8 mouse cellular contexts compared by ENCODE assay signal in the genomic region with DNA sequence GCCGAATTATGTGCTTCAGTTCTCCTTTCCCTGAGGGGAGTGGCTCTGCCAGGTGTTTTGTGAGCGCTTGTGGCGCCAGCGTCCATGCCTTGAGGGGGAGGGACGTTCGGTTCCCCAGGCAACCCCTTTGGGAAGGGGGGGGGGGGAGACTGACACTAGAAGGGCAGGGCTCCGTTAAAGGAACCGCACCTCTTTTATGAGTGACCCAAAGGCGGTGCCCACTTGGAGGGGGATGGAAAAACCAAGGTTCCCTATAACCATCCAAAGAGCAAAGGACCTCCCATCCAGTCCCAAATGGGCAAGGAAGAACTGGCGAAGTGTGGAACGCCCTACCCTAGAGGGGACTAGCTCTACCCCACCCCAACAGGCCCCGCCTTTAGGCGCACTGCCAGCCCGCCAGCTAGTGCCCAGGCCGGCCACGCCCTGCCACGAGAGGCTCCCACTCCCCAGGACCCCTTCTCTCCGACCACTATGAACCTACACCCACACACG. TPM values are rescaled to one million over a fixed set of nuclear protein-coding genes. Genes with fewer than 3 reads are reported as not detected.
DNase-seq lines count a peak whose midpoint lies in the region; ATAC-seq lines count a peak whose summit lies in the region.

No protein-coding gene starts in this region.

- peak; percentile 55 for ATAC-seq in embryonic facial prominence, embryonic 12.5 days (ENCODE audit: insufficient number of reproducible peaks, insufficient read depth, low FRiP score, low TSS enrichment)
- ATAC-seq in heart, embryonic 12.5 days (ENCODE audit: insufficient number of reproducible peaks, low FRiP score): peak; percentile 81
- ATAC-seq in kidney, embryonic 14.5 days (ENCODE audit: low FRiP score, low TSS enrichment): peak; percentile 68

- no peaks in the 10 kb centered on the region for H3K27me3 ChIP-seq in embryonic facial prominence, embryonic 12.5 days
- no peaks in the 10 kb centered on the region for H3K27me3 ChIP-seq in heart, embryonic 12.5 days (replicated peaks)
- H3K27me3 ChIP-seq in kidney, embryonic 14.5 days (ENCODE audit: control insufficient read depth, insufficient read depth, low read length): no peaks in the 10 kb centered on the region

- no peaks in the 10 kb centered on the region for H3K9me3 ChIP-seq in embryonic facial prominence, embryonic 12.5 days
- no peaks in the 10 kb centered on the region for H3K9me3 ChIP-seq in heart, embryonic 12.5 days (replicated peaks)
- no peaks in the 10 kb centered on the region for H3K9me3 ChIP-seq in kidney, embryonic 14.5 days (ENCODE audit: control insufficient read depth, low read length)

- H3K4me3 ChIP-seq in embryonic facial prominence, embryonic 12.5 days: peak overlapping the region; percentile 46
- peak overlapping the region; percentile 72 for H3K4me3 ChIP-seq in heart, embryonic 12.5 days
- H3K4me3 ChIP-seq in kidney, embryonic 14.5 days (ENCODE audit: low read length): peak overlapping the region; percentile 56

- H3K27ac ChIP-seq in embryonic facial prominence, embryonic 12.5 days: 0 out of 2 replicates have a peak overlapping the region, but pooled peaks have one; percentile 50
- peak overlapping the region; percentile 75 for H3K27ac ChIP-seq in heart, embryonic 12.5 days (ENCODE audit: poor library complexity, severe bottlenecking)
- H3K27ac ChIP-seq in kidney, embryonic 14.5 days (ENCODE audit: low read depth, low read length): peak overlapping the region; percentile 73

- peak; percentile 66 for DNase-seq in CD4-positive helper T cell, adult 2 months (ENCODE audit: low read depth, low spot score)
- peak; percentile 79 for DNase-seq in ZHBTc4 (ENCODE audit: low read depth, low spot score)
- DNase-seq in lung, postnatal 10 days: peak; percentile 81
- DNase-seq in ovary, postnatal 14 days (ENCODE audit: low spot score): peak; percentile 55
- DNase-seq in urinary bladder, postnatal 14 days (ENCODE audit: low spot score): peak; percentile 80

- no peaks in the 10 kb centered on the region for H3K36me3 ChIP-seq in embryonic facial prominence, embryonic 12.5 days
- peaks cover 24% of the 10 kb centered on the region for H3K36me3 ChIP-seq in heart, embryonic 12.5 days
- H3K36me3 ChIP-seq in kidney, embryonic 14.5 days (ENCODE audit: control insufficient read depth, insufficient read depth, low read length): peaks cover 9% of the 10 kb centered on the region; the same call in 1 of the 2 replicates

- peak overlapping the region; percentile 53; the same call in 1 of the 2 replicates for H3K9ac ChIP-seq in embryonic facial prominence, embryonic 12.5 days
- peak overlapping the region; percentile 82 for H3K9ac ChIP-seq in heart, embryonic 12.5 days
- peak overlapping the region; percentile 56 for H3K9ac ChIP-seq in kidney, embryonic 14.5 days (ENCODE audit: low read depth, low read length)

- H3K4me2 ChIP-seq in embryonic facial prominence, embryonic 12.5 days (replicated peaks): peak overlapping the region; percentile 48
- H3K4me2 ChIP-seq in heart, embryonic 12.5 days: peak overlapping the region; percentile 64
- peak overlapping the region; percentile 42 for H3K4me2 ChIP-seq in kidney, embryonic 14.5 days (replicated peaks; ENCODE audit: low read depth, low read length)

- 30% methylated on average over 19 of the region's 19 CpGs for WGBS in embryonic facial prominence, embryonic 12.5 days
- WGBS in heart, embryonic 12.5 days: 12% methylated on average over 15 of the region's 19 CpGs
- 33% methylated on average over 19 of the region's 19 CpGs for WGBS in kidney, embryonic 14.5 days

- H3K4me1 ChIP-seq in embryonic facial prominence, embryonic 12.5 days: no peaks in the 10 kb centered on the region
- peaks cover 11% of the 10 kb centered on the region for H3K4me1 ChIP-seq in heart, embryonic 12.5 days (replicated peaks)
- H3K4me1 ChIP-seq in kidney, embryonic 14.5 days (ENCODE audit: control insufficient read depth, insufficient read depth, low read length): 0 out of 2 replicates have a peak, but pooled peaks cover 3% of the 10 kb centered on the region

RNA-seq across cellular contexts. Expression of a gene that starts 0.8 kb away (rescaled TPM):
- polyA plus RNA-seq in embryonic facial prominence, embryonic 12.5 days (2016; fragmentation: Nextera tagmentation; extraction: Ambion mirVana): 58.4 and 63.2 TPM in 2 replicates
- 147 and 155 TPM in 2 replicates for polyA plus RNA-seq in heart, embryonic 12.5 days (2016; fragmentation: Nextera tagmentation; extraction: Ambion mirVana)
- 188 and 190 TPM in 2 replicates for polyA plus RNA-seq in kidney, embryonic 14.5 days (2014; fragmentation: Nextera tagmentation; extraction: Ambion mirVana)

RNA-seq across cellular contexts. Expression of a gene that starts 10.6 kb away (rescaled TPM):
- polyA plus RNA-seq in embryonic facial prominence, embryonic 12.5 days (2016; fragmentation: Nextera tagmentation; extraction: Ambion mirVana): 0.11 and 0.15 TPM in 2 replicates
- 0.18 TPM in 2 replicates for polyA plus RNA-seq in heart, embryonic 12.5 days (2016; fragmentation: Nextera tagmentation; extraction: Ambion mirVana)
- polyA plus RNA-seq in kidney, embryonic 14.5 days (2014; fragmentation: Nextera tagmentation; extraction: Ambion mirVana): 0.28 and 0.29 TPM in 2 replicates

RNA-seq across cellular contexts. Expression of a gene that starts 13.4 kb away (rescaled TPM):
- 6.6 and 7.1 TPM in 2 replicates for polyA plus RNA-seq in embryonic facial prominence, embryonic 12.5 days (2016; fragmentation: Nextera tagmentation; extraction: Ambion mirVana)
- polyA plus RNA-seq in heart, embryonic 12.5 days (2016; fragmentation: Nextera tagmentation; extraction: Ambion mirVana): 6.6 and 6.8 TPM in 2 replicates
- 6.9 and 9.7 TPM in 2 replicates for polyA plus RNA-seq in kidney, embryonic 14.5 days (2014; fragmentation: Nextera tagmentation; extraction: Ambion mirVana)

RNA-seq across cellular contexts. Expression of a gene that starts 26.5 kb away (rescaled TPM):
- 38.7 and 39.6 TPM in 2 replicates for polyA plus RNA-seq in embryonic facial prominence, embryonic 12.5 days (2016; fragmentation: Nextera tagmentation; extraction: Ambion mirVana)
- polyA plus RNA-seq in heart, embryonic 12.5 days (2016; fragmentation: Nextera tagmentation; extraction: Ambion mirVana): 35.5 and 36.4 TPM in 2 replicates
- 21.3 and 47.4 TPM in 2 replicates for polyA plus RNA-seq in kidney, embryonic 14.5 days (2014; fragmentation: Nextera tagmentation; extraction: Ambion mirVana)

RNA-seq across cellular contexts. Expression of a gene that starts 32.2 kb away (rescaled TPM):
- 7.7 and 11.1 TPM in 2 replicates for polyA plus RNA-seq in embryonic facial prominence, embryonic 12.5 days (2016; fragmentation: Nextera tagmentation; extraction: Ambion mirVana)
- 0.63 and 0.94 TPM in 2 replicates for polyA plus RNA-seq in heart, embryonic 12.5 days (2016; fragmentation: Nextera tagmentation; extraction: Ambion mirVana)
- polyA plus RNA-seq in kidney, embryonic 14.5 days (2014; fragmentation: Nextera tagmentation; extraction: Ambion mirVana): 1.4 and 1.5 TPM in 2 replicates

Comparison
In these comparisons a context has a peak if more than half of its experiments do, and no peak if none do; other contexts are left out.
1. Peak in every context shown above with its lines: DNase-seq, ATAC-seq, H3K4me3 ChIP-seq and H3K27ac ChIP-seq.